Mouse (Mus musculus) lung, adult 2 months (tissue): Measurements from ENCODE around the gene Senp6.

ENCODE experiments used
- CTCF ChIP-seq: fragments of 200-500 bp; IDR thresholded peaks from 2 replicates; pipeline ENCODE4 v1.5.1; 2011; ENCODE audit warnings: mild to moderate bottlenecking, low read length, control low read depth; ENCODE audit not compliant: insufficient read depth
- POLR2A ChIP-seq: fragments of 200-500 bp; IDR thresholded peaks from 2 replicates; pipeline ENCODE4 v1.6.1; 2011; ENCODE audit warnings: low read depth, mild to moderate bottlenecking, control low read depth, low read length, borderline replicate concordance; ENCODE audit errors: extremely low read depth

DNA sequence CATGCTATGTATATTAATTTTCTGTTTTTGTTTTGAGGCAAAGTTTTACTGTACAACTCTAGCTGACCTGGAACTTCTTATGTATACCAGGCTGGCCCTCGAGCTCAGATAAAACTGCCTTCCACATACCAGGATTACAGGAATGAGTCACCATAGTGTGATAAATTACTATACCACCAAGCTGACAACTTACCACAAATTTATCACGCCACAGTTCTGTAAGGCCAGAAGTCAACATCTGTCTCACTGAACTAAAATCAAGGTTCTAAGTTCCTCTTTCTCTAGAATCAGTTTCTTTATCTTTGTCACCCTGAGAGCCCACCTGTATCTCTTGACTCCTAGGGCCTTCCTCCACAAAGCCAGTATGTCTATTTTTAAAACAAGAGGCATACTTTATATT is 9.0 kb upstream of the Senp6 start:
- TF ChIP-seq CTCF: no peak
- TF ChIP-seq POLR2A: no peak
